Comparison of ENCODE assay signal across 14 mouse cellular contexts in genomic region chr4:32336642-32337041, GRCm38 (mm10).
A peak's percentile ranks its signal among the peaks of the same experiment; 100 is the strongest.
DNase-seq lines count a peak whose midpoint lies in the region; ATAC-seq and TF ChIP-seq lines count a peak whose summit lies in the region.
"Had no signal": no experiment of that assay in that cellular context is flagged by ENCODE, and none has a peak within 500 bp of the region (broad histone marks: within the 10 kb centered on the region; RNA-seq: fewer than 3 reads in every experiment).

No protein-coding gene starts in this region.

- H3K27ac ChIP-seq in liver, embryonic 15.5 days (replicated peaks) = 0 out of 2 replicates have a peak overlapping the region, but pooled peaks have one; percentile 7
- no peak overlapping the region for H3K27ac ChIP-seq in liver, embryonic 12.5 days
- peak overlapping the region; percentile 74 for H3K27ac ChIP-seq in heart, postnatal 0 days (ENCODE audit: low read depth)
- no peak overlapping the region for H3K27ac ChIP-seq in forebrain, embryonic 11.5 days (ENCODE audit: low read depth, low read length)
- H3K27ac ChIP-seq: embryonic facial prominence, embryonic 15.5 days had no signal

- WGBS in liver, embryonic 15.5 days (ENCODE audit: insufficient replicate concordance) = 28% methylated on average over 4 of the region's 4 CpGs
- WGBS in liver, embryonic 12.5 days (ENCODE audit: insufficient replicate concordance) = 28% methylated on average over 4 of the region's 4 CpGs
- WGBS in heart, postnatal 0 days = 13% methylated on average over 4 of the region's 4 CpGs
- WGBS in forebrain, embryonic 11.5 days = 79% methylated on average over 4 of the region's 4 CpGs

- TF ChIP-seq EP300 in heart, postnatal 0 days (IDR thresholded peaks at IDR 0.05; ENCODE audit: low read depth) = no peak

- H3K4me2 ChIP-seq in liver, embryonic 15.5 days = peak overlapping the region; percentile 3; the same call in 1 of the 2 replicates
- no peak overlapping the region for H3K4me2 ChIP-seq in liver, embryonic 12.5 days
- H3K4me2 ChIP-seq in heart, postnatal 0 days (ENCODE audit: low read depth, low read length) = peak overlapping the region; percentile 35
- H3K4me2 ChIP-seq in forebrain, embryonic 11.5 days (ENCODE audit: low read depth, low read length, severe bottlenecking) = no peak overlapping the region
- H3K4me2 ChIP-seq: embryonic facial prominence, embryonic 15.5 days had no signal

- no peak overlapping the region for H3K4me3 ChIP-seq in liver, embryonic 15.5 days (replicated peaks)
- H3K4me3 ChIP-seq in liver, embryonic 12.5 days = no peak overlapping the region
- 0 out of 2 replicates have a peak overlapping the region, but pooled peaks have one; percentile 3 for H3K4me3 ChIP-seq in heart, postnatal 0 days (ENCODE audit: low read depth, low read length)
- H3K4me3 ChIP-seq in forebrain, embryonic 11.5 days (ENCODE audit: low read depth, low read length) = no peak overlapping the region
- H3K4me3 ChIP-seq: embryonic facial prominence, embryonic 15.5 days had no signal

- peaks cover 28% of the 10 kb centered on the region for H3K4me1 ChIP-seq in liver, embryonic 15.5 days (replicated peaks)
- peaks cover 31% of the 10 kb centered on the region for H3K4me1 ChIP-seq in liver, embryonic 12.5 days
- peaks cover 30% of the 10 kb centered on the region for H3K4me1 ChIP-seq in heart, postnatal 0 days (ENCODE audit: control insufficient read depth, insufficient read depth)
- no peaks in the 10 kb centered on the region for H3K4me1 ChIP-seq in forebrain, embryonic 11.5 days (replicated peaks; ENCODE audit: control insufficient read depth, insufficient read depth, low read length)
- H3K4me1 ChIP-seq: embryonic facial prominence, embryonic 15.5 days had no signal

- peak; percentile 48 for DNase-seq in heart, postnatal 0 days (ENCODE audit: low spot score)
- DNase-seq in lung, postnatal 4 days = peak; percentile 34 to 40
- no peak for DNase-seq in thymus, postnatal 25 days
- DNase-seq in forebrain, embryonic 11.5 days (ENCODE audit: low spot score) = no peak
- DNase-seq: adrenal gland, adult 8-10 months; cerebellum, adult 9-11 months; gastrocnemius, postnatal 10 days; right cerebral cortex, postnatal 25 days; thymus, adult 2 months had no signal

- H3K9ac ChIP-seq in liver, embryonic 15.5 days = no peak overlapping the region
- no peak overlapping the region for H3K9ac ChIP-seq in liver, embryonic 12.5 days
- no peak overlapping the region; the same call in 1 of the 2 replicates for H3K9ac ChIP-seq in heart, postnatal 0 days (replicated peaks; ENCODE audit: low read depth, low read length)
- no peak overlapping the region for H3K9ac ChIP-seq in forebrain, embryonic 11.5 days (ENCODE audit: low read length)
- H3K9ac ChIP-seq: embryonic facial prominence, embryonic 15.5 days had no signal

- no peak for ATAC-seq in liver, embryonic 15.5 days (ENCODE audit: insufficient read depth)
- ATAC-seq in liver, embryonic 12.5 days = no peak
- 0 out of 2 replicates have a peak, but pooled peaks have one; percentile 43 for ATAC-seq in erythroid progenitor cell, adult 5-6 weeks (replicated peaks; ENCODE audit: low FRiP score, poor library complexity, severe bottlenecking)
- ATAC-seq in heart, postnatal 0 days (ENCODE audit: insufficient read depth, low read depth) = peak; percentile 47; the same call in 1 of the 2 replicates
- no peak for ATAC-seq in forebrain, embryonic 11.5 days (replicated peaks; ENCODE audit: low FRiP score)

- no peaks in the 10 kb centered on the region for H3K36me3 ChIP-seq in liver, embryonic 15.5 days (replicated peaks)
- no peaks in the 10 kb centered on the region for H3K36me3 ChIP-seq in liver, embryonic 12.5 days
- no peaks in the 10 kb centered on the region for H3K36me3 ChIP-seq in heart, postnatal 0 days (replicated peaks; ENCODE audit: control insufficient read depth, insufficient read depth, low read length)
- H3K36me3 ChIP-seq in forebrain, embryonic 11.5 days (ENCODE audit: control insufficient read depth, insufficient read depth, low read length) = no peaks in the 10 kb centered on the region
- H3K36me3 ChIP-seq: embryonic facial prominence, embryonic 15.5 days; G1E had no signal

- H3K9me3 ChIP-seq in liver, embryonic 15.5 days (replicated peaks) = no peaks in the 10 kb centered on the region
- H3K9me3 ChIP-seq in liver, embryonic 12.5 days (replicated peaks) = no peaks in the 10 kb centered on the region
- H3K9me3 ChIP-seq in heart, postnatal 0 days (replicated peaks; ENCODE audit: control insufficient read depth, low read length) = no peaks in the 10 kb centered on the region
- H3K9me3 ChIP-seq in forebrain, embryonic 11.5 days (ENCODE audit: control insufficient read depth, low read length) = no peaks in the 10 kb centered on the region
- H3K9me3 ChIP-seq: embryonic facial prominence, embryonic 15.5 days; G1E had no signal

- no peaks in the 10 kb centered on the region for H3K27me3 ChIP-seq in liver, embryonic 15.5 days
- H3K27me3 ChIP-seq in liver, embryonic 12.5 days (replicated peaks) = no peaks in the 10 kb centered on the region
- H3K27me3 ChIP-seq in heart, postnatal 0 days (ENCODE audit: control insufficient read depth, insufficient read depth, low read length) = no peaks in the 10 kb centered on the region
- H3K27me3 ChIP-seq in forebrain, embryonic 11.5 days (ENCODE audit: control insufficient read depth, insufficient read depth, low read length) = no peaks in the 10 kb centered on the region
- H3K27me3 ChIP-seq: embryonic facial prominence, embryonic 15.5 days had no signal

- no peak for TF ChIP-seq CTCF in heart, postnatal 0 days (IDR thresholded peaks at IDR 0.05; ENCODE audit: low read depth)

Comparison
In these comparisons a context has a peak if more than half of its experiments do, and no peak if none do; other contexts are left out.
1. H3K27ac ChIP-seq: peak in liver, embryonic 15.5 days (single experiment) and heart, postnatal 0 days (single experiment); none in liver, embryonic 12.5 days (single experiment) and forebrain, embryonic 11.5 days (single experiment).
2. H3K4me2 ChIP-seq: peak in liver, embryonic 15.5 days (single experiment) and heart, postnatal 0 days (single experiment); none in liver, embryonic 12.5 days (single experiment) and forebrain, embryonic 11.5 days (single experiment).
3. ATAC-seq: peak in erythroid progenitor cell, adult 5-6 weeks (single experiment) and heart, postnatal 0 days (single experiment); none in liver, embryonic 15.5 days (single experiment), liver, embryonic 12.5 days (single experiment) and forebrain, embryonic 11.5 days (single experiment).
4. DNase-seq: peak in heart, postnatal 0 days (single experiment) and lung, postnatal 4 days (2 of 2); none in thymus, postnatal 25 days (single experiment) and forebrain, embryonic 11.5 days (single experiment).